Mouse (Mus musculus) lung, adult 2 months (tissue): ENCODE measurements around the gene Cited4.

Experiments used
- CTCF ChIP-seq: fragments of 200-500 bp; IDR thresholded peaks from 2 replicates; pipeline ENCODE4 v1.5.1; 2011; ENCODE audit warnings: mild to moderate bottlenecking, low read length, control low read depth; ENCODE audit not compliant: insufficient read depth
- POLR2A ChIP-seq: fragments of 200-500 bp; IDR thresholded peaks from 2 replicates; pipeline ENCODE4 v1.6.1; 2011; ENCODE audit warnings: low read depth, mild to moderate bottlenecking, control low read depth, low read length, borderline replicate concordance; ENCODE audit errors: extremely low read depth

GRCm38 (mm10) chr4:120650208-120650592 lies 16.2 kb upstream of the Cited4 start:
- TF ChIP-seq POLR2A (no peak), CTCF (no peak)
